Mouse (Mus musculus): Measurements from ENCODE around the gene Foxo1.

Gene Foxo1

DNA sequence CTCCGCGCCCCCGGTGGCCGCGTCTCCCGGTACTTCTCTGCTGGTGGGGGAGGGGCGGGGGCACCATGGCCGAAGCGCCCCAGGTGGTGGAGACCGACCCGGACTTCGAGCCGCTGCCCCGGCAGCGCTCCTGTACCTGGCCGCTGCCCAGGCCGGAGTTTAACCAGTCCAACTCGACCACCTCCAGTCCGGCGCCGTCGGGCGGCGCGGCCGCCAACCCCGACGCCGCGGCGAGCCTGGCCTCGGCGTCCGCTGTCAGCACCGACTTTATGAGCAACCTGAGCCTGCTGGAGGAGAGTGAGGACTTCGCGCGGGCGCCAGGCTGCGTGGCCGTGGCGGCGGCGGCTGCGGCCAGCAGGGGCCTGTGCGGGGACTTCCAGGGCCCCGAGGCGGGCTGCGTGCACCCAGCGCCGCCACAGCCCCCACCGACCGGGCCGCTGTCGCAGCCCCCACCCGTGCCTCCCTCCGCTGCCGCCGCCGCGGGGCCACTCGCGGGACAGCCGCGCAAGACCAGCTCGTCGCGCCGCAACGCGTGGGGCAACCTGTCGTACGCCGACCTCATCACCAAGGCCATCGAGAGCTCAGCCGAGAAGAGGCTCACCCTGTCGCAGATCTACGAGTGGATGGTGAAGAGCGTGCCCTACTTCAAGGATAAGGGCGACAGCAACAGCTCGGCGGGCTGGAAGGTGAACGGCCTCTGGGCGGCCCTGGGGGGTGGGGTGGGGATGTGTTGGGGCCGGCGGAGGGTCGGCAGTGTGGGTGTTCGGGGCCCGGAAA is 789 bp downstream of the Foxo1 start:
- peak in 1 of 2 experiments; percentile 19 for DNase-seq (ENCODE audit: low spot score in 2 of 2)

DNA sequence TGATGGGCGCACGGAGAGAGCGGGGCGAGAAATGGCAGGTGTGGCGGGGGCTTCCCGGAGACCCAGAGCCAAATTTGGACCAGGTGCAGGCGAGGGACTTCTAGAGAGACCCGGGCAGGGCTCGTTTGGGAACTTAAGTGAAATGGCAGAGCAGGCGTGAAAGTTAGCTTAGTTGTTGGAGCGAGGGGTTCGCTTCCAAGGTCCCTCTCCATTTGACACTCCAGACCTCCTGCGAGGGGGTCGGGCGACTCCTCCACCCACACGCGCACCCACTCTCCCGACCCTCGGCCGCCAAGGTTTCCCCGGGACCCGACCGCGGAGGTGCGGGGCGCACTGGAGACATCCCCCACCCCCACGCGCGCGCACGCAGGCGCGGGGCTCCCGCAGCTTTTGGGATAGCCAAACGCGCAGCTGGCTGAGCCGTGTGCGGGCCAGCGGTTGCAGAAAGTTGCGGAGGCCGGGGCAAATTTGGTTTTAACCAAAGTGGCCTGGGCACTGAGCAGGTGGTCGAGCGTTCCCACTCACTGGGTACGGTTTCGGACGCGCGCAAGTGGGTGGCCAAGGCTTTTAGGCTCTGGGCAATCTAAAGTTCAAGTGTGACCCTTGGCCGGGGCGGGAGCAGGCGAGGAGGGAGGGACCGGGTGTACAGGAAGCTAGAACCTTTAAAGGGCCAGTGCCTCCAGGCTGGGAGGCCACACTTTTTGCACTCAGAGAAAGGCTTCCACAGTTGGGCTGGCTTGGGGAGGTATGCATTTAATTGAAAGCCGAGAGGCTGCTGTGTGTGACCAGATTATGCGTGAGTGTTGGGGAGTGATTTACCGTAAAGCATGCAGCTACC is 1.6 kb downstream of the Foxo1 start:
- peak in 1 of 2 experiments; percentile 13 for DNase-seq (ENCODE audit: low spot score in 2 of 2)

DNA sequence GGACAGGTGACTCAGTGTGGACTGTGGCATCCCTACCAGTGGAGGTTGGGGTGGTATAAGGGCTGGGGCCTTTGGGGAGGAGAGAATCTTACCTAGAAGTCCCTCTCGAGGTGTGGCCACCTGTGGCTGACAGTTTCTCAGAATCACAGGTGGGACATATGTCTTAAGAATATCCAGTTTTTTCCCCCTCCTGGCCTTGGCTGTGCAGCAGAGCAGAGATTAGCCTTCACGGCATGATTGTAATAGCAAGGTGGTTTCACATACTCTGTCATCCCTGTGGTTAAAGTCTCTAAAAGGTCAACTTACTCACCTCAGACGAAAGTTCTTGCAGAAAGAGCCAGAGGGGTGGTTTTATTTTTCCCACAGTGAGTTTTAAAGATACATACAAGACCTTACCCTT is 2.4 kb downstream of the Foxo1 start:
- DNase-seq (ENCODE audit: low spot score in 2 of 2), result no peak

DNA sequence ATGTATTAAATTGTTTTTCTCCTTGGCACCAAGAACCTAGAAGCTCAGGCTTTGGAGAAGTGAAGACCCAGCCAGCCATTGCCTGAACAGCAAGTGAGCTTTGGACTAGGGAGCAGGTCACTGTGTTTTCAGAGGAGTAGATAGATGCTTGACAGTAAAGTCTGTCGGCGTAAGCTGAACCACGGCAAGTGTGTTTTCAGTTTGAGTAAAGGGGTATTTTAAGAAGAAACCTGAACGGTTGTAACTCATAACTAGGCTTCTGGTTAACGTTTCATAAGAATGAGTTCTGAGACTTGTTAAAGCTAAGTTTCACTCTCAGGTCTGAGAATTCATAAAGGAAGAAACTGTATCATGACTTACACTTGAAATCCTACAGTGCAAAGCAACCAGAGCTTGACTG is 3.2 kb downstream of the Foxo1 start:
- no peak for DNase-seq (ENCODE audit: low spot score in 2 of 2)

DNA sequence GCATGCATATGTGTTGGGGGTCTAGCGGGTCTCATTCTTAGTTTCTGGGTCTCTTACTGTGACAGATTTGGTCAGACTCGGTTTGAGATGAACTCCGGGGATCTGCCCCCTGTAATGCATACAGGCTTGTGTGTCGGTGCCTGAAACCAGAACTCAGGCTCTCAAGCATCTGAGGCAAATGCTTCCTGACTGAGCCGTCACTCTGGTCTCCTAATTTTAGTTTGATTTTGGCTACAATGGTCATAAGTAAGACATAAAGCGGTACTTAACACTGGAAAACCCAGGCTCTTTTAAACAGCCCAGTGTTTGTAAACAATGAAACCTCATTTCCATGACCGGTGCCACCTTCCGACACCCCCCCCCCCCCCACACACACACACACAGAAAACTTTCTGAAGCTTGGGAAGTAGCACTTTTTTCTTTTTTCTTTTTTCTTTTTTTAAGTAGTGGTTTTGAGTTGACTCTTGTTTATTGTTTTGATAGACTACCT is 4.3 kb downstream of the Foxo1 start:
- DNase-seq (ENCODE audit: low spot score in 2 of 2), result no peak

DNA sequence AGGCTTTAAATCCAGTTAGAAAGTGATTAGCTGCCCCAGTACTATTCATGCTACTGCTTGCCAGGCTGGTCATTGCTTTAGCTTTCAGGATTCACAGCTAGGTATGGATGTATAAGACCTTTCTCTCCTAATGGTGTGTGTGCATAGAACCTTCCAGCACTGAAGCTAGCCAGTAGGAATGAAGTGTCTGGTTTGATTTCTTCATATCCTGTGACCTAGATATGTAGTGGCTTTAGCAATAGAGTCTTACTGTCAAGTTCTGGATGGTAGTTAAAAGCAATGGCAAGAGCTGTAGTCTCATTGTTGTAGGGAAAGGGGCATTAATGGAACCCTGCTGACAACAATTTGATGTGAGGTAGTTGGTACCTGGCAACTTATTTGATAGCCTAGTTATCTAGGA is 6.3 kb downstream of the Foxo1 start:
- no peak for DNase-seq (ENCODE audit: low spot score in 2 of 2)

DNA sequence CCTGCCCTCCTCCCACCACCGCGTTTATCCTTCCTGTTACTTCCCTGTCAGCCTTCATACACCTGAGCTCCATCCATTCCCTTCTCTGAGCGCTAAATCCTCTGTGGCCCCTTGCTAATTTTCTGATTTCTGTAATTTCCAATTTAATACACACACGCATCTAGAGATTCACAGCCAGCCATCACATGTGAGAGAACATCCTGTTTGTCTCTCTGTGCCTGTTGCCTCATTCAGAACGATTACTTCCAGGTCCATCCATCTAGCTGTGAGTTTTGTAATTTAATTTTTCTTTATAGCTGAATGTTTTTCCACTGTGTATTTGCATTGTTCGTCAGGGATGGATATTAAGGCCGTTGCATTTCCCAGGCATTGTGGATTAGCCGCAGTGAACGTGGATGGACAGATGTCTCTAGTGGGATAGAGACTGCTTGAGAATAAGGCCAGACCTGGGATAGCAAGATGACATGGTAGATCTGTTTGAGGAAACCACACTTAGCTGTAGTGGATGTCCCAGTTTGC is 7.0 kb downstream of the Foxo1 start:
- DNase-seq (ENCODE audit: low spot score in 2 of 2), result no peak

DNA sequence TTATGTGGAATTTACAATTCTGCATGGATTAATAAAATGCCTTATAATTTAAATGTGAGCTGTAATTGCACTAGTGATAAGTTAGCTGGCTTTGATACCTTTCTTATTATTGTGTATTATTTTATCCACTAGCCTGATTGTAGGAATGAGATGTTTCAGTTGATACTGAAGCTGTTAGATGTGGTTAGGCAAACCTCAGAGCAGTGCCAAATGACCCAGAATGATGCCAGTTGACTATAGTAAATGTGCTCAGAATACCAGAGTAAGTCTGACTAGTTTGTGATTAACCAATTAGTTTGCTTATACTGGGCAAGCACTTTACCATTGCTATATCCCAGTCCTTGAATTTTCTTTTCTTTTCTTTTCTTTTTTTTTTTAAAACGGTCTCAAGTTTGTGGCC is 12.5 kb downstream of the Foxo1 start:
- no peak for DNase-seq (ENCODE audit: low spot score in 2 of 2)

DNA sequence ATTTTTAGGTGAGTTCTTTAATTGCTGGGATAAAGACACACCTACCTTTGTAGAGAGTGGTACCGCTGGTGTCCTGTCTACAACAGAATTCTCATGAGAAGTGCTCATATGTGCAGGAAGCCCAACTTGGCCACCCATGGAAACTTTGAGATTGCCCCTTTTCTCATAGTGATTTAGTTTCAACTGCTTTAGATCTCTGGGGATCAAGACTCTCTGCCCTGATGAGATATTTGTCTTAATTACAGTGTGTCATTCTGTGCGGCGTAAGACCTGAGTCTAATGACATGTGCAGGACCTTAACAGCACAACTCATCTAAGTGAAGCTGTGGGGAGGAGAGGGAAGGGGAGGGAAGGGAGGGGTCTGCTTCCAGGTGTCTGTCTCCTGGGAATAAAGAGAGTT is 13.7 kb downstream of the Foxo1 start:
- DNase-seq (ENCODE audit: low spot score in 2 of 2), result no peak

DNA sequence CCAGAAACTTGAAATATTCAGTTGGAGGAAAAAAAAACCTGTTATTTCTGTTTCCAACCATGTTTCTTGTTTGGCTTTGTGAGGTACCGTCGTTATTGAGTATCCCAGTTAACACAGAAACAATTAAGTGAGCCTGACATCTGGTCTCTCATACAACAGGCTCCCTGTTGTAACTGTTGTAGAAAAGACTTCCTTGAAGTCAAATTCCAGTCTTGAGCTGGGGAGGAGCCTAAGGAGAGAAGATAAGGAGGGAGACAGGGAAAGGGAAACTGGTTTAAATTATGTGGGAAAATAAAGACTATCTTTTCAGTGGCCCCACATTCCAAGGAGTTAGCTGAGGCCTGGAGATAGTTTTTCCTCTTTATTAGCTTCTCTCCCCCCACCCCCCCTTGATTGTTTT is 14.2 kb downstream of the Foxo1 start:
- DNase-seq (ENCODE audit: low spot score in 2 of 2), result no peak

DNA sequence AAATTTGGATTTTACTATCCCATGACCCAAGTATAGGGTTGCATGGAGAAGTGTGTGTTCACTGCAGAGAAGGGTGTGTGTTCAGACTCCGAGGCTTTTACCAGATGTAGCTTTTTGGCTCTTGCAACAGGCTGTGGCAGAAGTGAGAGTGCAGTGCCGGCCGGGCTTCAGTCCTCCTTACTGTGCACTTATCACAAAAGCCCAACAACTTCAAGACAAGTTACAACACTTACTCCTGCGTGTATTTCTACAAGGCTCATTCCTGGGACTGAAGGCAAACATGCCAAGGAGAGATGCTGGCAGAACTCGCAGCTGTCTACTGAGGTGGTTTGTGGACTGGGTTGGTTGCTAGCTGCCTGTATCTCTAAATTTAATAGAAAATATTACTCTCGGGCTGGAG is 15.4 kb downstream of the Foxo1 start:
- no peak for DNase-seq (ENCODE audit: low spot score in 2 of 2)

DNA sequence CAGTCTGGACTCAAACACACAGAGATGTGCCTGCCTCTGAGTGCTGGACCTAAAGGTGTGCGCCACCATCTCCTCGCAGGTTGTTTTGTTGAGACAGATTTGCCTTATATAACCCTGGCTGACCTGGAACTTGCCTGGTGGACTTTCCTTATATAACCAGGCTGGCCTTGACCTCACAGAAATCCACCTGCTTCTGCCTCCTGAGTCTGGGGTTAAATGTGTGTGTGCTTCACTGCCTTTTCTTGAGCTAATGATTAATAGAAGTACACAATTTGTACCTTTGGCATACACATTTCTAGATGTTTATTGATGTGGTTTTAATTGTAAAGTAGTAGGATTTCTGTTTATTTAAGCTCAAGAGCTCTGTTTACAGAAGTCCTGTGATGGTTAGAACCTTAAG is 22.7 kb downstream of the Foxo1 start:
- no peak for DNase-seq (ENCODE audit: low spot score in 2 of 2)

DNA sequence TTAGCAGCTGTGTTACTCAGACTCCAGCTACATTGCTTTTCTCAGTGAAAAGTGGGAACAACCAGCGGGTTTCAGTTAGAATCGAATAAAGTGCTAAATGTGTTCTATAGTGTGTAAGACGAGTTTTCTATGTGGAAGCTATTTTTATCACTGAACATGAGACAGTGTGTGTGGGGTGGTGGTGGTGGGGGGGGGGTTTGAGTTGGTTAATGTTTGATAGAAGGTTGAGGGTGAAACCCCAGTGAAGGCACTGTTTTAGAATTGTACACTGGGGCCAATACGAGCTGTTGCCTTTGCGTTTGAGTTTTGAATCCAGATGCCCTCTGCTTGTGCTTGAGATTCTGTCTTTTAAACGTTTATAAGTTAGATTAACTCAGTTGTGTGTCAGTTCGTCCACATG is 24.4 kb downstream of the Foxo1 start:
- no peak for DNase-seq (ENCODE audit: low spot score in 2 of 2)

DNA sequence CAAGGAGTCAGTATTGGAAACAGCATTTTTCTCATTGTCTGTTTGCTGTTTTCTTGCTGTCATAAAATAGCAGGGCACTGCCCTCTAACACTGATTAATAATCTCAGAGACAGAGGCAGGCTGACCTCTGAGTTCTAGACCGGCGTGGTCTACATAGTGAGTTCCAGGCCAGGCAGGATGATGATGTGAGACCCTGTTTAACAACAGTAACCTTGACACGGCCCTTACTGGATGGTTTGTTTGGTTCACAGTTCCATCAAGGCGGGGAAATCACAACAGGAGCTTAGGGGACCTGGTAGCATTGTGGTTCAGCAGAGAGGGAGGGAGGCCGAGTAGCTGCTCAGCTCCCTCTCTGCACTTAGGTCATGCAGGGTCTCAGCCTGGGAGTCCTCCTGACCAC is 25.8 kb downstream of the Foxo1 start:
- no peak for DNase-seq (ENCODE audit: low spot score in 2 of 2)

DNA sequence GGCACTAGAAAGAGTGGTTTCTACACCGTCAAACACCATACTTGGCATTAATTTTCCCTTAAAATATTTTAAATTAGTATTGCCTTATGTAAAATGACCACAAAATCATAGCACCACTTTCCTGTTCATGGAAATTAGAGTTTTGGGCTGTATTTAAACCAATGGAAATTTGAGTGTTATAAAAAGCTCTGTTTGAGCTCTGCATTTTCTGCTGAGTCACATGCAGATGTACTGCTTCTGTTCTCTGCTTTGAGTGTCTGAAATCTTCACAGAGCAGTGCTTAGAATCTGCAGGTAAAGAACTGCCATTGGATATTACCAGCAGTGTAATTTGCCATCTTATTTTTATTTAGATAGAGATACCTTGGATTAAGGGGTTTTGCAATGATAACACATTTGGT is 27.6 kb downstream of the Foxo1 start:
- DNase-seq (ENCODE audit: low spot score in 2 of 2), result no peak

DNA sequence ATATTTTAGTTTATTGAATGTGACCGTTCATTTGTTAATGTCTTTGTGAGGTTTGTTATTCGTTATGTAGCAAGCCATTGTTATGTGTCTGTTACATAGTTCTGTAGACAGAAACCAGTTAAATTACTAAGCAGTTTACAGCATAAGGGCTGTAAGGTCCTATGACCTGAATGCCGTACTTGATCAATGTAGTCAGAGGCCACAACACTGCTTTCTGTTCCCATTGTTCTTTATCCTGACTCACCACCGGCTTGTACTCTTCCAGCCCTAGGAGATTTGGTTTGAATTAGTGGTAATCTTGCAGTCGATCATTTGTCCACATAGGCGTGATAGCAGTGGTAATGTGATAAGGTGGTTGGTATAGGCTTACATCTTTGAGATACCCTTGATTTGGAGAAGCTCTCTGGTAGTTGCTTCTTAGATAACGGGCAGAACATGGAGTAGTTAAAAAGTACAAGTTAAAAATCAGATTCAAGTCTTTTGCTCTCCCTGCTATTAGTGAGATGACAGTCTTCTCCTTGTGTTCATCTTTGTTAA is 28.2 kb downstream of the Foxo1 start:
- no peak for DNase-seq (ENCODE audit: low spot score in 2 of 2)

DNA sequence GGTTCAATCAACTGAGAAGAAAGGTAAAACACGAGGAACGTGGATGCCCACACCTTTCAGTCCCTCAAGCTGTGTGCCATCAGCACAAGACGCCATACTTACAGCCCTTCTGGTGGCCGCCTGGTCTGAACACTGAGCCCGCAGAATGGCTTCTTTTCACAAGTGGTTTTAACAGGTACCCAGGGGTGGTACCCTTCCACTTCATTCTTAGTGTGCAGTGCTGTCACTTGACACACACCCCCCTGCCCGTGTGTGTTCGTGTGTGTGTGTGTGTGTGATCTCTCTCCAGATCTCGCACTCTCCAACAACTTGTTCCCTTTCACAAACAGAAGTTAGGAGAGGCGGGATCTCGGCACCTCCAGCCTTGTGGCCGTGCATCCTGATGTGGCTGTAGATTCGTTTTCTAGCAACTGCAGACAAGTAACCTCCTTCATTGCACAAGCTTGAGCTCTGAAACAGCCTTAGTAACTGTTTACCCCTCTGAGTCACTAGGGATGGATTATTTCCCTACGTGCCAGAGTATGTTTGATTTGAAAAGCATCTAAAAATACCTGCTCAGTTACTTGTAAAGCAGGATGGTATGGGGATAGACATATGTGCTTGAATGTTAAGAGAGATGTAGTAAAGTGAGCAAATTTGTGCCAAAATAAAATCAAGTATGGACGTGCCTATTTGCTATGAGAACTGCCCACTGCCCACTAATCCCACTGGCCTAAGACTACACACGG is 29.3 kb downstream of the Foxo1 start:
- DNase-seq (ENCODE audit: low spot score in 2 of 2), result no peak

DNA sequence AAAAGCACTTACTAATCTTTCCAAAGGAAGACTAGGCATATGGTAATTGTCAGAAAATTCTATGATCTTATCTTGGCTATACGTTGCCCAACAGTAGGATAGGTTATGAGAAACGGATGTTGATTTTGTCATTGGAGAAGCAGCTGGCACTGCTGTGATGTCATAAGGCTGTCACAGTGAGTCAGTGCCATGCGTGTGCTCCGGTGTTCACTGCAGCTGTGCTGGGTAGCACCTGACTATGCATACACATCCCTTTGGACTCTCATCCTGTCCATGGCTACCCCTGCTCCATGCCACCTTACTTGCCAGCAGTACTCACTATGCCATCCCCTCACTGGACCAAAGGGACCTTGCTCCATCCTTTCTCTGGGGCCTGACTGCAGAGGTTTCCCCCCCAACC is 30.5 kb downstream of the Foxo1 start:
- no peak for DNase-seq (ENCODE audit: low spot score in 2 of 2)

DNA sequence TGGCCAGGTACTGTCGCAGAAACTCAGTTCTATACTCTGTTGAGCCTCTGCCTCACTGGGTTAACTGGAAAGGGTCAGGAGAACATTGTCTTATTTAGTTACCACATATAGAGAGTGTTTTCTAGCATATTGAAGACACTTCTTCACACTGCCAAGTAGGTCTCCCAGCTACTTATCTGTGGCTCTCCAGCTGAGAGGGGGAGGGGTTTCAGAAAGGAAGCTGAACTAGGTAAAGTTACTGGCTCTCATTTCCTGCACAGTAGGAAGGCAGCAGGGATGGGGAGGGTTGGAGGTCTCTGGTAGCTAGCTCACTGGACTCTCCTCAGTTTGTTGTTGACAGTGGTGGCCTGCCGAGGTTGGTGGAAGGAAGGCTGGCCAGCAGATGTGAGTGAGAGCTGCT is 31.2 kb downstream of the Foxo1 start:
- no peak for DNase-seq (ENCODE audit: low spot score in 2 of 2)

DNA sequence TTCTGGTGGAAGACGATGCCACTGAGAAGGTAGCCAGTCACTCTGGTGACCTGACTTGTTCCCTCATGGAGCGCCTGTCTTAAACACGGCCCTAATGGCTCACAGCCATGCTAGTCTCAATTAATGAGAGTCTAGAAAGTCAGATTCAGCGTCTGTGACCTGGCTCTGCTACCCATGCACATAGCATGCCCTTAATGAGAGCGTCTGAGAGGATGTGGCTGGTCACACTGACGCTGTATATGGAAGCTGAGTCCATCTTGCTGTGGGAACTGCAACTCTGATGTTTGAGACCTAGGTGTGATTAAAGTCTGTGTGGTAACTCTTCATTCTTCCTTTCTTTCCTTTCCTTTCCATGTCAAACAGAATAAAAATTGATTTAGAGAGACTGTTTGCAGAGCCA is 32.4 kb downstream of the Foxo1 start:
- no peak for DNase-seq (ENCODE audit: low spot score in 2 of 2)

DNA sequence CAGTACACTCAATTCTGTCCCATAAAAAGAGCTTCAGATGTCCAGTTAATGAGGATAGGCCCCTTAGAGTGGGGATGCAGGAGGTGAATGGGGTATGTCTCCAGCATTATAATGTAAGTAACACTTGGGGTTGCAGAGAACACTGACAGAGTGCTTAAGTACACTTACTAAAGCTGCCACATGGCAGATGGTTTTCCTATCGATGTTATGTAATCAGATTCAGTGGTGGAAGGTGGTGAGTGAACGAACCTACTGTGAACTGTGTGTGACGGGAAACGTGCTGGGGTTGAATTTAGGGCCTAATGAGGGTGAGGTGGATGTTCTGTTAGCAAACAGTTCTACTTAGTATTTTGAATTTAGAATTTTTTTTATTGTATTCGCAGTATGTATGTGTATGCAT is 35.2 kb downstream of the Foxo1 start:
- no peak for DNase-seq (ENCODE audit: low spot score in 2 of 2)
